Mouse (Mus musculus) cerebellum, postnatal 4 days (tissue): ENCODE data around the gene Sema3g.

ENCODE experiments used
- DNase-seq, 2 experiments: peaks; one replicate each; pipeline ENCODE4 v3.0.0; 2022; ENCODE audit warnings: low spot score in 2 of 2, mixed read lengths in 1 of 2

Sema3g gene

GRCm38 (mm10) chr14:31232404-31233069 lies 14.9 kb downstream of the Sema3g start:
- DNase-seq, result no peak

- DNase-seq, result no peak
Observed at GRCm38 (mm10) chr14:31233070-31233995, 15.7 kb downstream of the Sema3g start.

GRCm38 (mm10) chr14:31233996-31234591 lies 16.4 kb downstream of the Sema3g start:
- peak; percentile 80 to 88 for DNase-seq

DNA sequence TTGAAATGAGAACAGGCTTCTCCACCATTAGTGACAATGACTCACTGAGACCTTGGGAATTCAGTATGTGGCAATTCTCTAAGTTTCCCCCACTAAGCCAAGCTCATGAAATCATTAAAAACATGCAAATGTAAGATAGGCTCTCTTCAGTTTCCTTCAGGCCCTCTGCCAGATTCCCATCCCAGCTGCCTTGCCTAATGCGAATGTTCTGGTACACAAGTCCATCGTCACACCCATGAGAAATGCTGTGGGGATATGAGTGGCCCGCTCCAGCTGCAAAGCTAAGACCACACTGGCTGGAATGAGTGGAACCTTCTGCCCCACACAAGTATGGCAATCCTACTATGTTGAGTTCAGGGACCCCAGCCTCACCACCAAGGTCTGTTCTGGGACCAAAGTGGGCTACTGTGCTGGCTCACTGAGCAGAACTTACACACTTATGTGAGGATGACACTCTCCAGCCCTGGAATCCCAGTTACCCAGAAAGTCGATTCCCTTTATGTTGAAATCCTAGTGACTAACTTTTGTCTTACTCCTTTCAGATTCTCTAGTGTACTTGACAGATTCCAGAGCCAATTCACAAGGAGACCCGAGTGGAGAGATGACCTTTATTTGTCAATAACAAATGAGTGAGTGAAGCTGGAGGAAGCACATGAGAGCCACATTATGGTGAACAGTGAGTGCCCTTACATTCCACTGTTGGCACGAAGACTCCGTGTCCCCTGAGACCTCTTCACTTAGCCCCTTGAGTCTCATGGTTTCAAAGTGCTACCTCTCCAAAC lies 19.6 kb downstream of the Sema3g start:
- DNase-seq, result no peak

DNA sequence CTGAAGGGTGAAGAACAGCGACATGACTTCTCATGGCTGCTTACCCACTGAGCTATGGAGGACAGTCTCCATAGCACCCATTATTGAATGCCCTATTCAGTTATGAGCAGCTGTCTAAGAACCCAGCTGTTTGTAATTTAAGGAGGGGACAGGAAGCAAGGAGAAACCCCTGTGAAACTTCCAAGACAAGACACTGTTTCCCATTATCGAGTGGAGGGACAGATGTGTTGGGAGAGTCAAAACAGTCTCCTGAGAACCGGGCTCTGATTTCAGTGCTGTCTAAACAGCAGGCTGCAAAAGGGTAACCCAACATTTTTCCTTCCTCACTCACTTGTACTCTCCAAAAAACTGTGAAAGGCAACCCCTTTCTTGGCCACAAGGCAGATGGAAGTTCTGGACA lies 22.9 kb downstream of the Sema3g start:
- no peak for DNase-seq

- DNase-seq, result no peak
Observed at GRCm38 (mm10) chr14:31244777-31245176, 27.1 kb downstream of the Sema3g start.

- DNase-seq, result no peak
Observed at GRCm38 (mm10) chr14:31245946-31246345, 28.3 kb downstream of the Sema3g start.

GRCm38 (mm10) chr14:31248396-31248795 lies 30.7 kb downstream of the Sema3g start:
- no peak for DNase-seq

- no peak for DNase-seq
Observed at GRCm38 (mm10) chr14:31250222-31251083, 32.8 kb downstream of the Sema3g start.

GRCm38 (mm10) chr14:31251084-31251604 lies 33.5 kb downstream of the Sema3g start, which contains the start of the genes Phf7 and Bap1:
Gene Phf7 (minus strand): TSS chr14:31251317.
Gene Bap1 (plus strand): TSS chr14:31251450.
- DNase-seq, result peak; percentile 99

DNA sequence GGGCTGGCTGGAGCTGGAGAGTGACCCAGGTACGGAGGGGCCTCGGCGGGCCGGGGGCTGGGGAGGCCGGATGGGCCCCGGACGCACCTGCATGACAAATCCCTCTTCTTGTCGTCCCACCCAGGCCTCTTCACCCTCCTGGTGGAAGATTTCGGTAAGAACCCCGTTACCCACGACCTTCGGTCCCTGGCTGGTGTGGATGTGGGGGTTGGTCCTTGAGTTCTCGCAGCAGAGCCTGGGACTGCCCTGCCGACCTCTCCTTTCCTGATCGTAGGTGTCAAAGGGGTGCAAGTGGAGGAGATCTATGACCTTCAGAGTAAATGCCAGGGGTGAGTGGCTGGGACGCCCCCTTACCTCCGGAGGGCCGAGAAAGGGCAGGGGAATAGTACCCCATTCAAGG lies 34.0 kb downstream of the Sema3g start:
- DNase-seq, result no peak

DNA sequence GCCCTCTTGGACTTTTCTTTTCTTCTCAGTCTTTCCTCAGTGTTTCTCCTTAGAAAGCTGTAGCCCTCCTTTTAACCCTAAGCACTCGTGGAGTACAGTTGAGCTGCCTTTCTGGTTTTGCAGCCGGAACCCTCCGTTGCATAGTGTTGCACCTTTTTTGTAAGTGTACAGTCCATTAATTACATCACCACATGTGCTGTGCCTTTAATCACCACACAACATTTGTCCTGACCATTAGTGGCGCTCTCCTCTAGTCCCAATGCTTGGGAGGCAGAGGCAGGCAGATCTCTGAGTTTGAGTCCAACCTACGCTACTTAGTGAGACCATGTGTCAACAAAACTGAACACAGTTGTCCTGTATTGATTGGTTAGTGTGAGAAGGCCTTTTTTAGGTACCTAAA lies 34.4 kb downstream of the Sema3g start:
- DNase-seq, result no peak

GRCm38 (mm10) chr14:31258476-31259050 lies 40.9 kb downstream of the Sema3g start:
- no peak for DNase-seq

DNA sequence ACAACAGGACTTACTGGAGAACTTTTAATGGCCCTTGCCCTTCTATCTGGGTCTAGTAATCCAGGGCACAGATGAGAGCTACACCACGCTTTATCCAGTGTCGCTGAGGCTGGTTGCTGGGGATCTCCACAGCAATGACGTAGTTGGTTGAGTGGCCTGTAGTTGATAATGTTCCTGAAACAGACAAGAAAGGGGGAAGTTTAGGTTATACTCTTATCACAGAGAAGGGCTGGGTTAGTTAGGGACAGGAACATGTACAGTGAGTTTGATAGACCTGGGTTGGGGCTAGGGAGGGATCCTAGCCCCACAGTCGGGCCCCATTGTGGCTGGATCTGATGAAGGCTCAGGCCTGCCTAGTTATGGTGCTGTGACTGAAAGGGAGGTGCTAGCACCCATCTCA lies 42.7 kb downstream of the Sema3g start:
- DNase-seq, result no peak

DNA sequence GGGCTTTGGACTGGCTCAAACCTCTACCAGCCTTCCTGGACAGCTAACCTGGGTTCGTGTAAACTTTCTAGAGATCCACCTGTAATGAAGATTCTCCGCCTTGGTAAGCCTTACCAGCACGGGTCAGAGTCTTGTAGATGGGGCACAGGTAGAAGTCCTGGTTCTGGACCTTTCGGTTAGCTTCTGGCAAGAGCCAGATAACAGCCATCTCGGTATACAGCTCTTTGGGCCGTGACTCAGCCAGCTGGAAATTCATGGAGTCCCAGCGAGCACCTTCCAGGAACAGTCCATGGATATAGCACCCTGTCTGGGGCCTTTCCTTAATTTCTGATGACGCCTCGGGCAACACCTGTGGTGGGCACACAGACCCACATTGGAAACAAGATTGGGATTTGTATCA lies 43.3 kb downstream of the Sema3g start:
- DNase-seq, result no peak

DNA sequence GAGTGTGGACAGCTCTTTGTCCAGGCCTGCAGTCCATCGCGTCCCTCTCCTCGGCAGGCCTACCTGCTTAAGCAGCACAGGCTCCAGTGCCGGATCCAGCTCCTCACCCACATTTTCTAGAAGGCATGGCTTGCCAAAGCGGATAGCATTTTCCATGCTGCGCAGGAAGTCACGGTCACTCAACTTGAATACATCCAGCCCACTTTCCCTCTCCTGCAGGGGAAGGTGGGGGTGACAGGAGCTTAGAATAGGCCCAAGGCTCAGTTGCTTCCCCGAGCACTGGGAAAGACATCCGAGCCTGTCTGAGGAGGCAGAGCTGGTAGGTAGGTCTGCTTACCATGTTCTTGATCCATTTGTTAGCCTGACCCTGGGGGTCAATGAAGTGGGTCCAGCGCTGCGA lies 50.0 kb downstream of the Sema3g start:
- DNase-seq, result no peak

GRCm38 (mm10) chr14:31268301-31269001 lies 50.8 kb downstream of the Sema3g start:
- peak in 1 of 2 experiments; percentile 17 for DNase-seq

DNA sequence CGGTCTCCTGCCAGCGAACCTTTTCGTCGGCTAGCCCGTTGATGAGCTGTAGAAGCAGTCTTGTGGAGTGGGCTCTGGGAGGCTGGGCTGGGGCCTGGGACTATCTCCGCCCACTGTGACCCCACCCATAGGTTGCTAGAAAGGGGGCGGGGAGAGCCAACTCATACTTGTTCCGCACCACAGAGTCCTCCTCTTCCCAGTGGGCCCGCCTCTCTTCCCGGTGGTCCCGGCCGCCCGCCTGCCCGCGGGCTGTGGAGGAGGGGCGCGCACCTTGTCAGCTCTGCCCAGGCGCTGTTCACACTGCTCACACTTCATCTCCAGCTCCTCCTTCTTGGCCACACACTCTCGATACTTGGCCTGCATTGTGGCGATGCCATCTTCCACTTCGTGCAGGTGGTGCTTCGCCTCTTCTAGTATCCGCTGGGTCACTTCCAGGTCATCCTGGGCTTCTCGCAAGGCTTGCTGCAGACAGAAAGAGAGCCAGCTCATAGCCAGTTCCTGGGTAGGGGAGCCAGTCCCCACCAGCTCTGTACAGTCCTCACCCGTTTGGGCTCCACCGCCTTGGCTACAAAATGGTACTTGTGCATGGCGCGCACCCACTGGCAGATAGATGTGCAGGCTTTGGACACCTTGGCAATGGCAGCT lies 51.9 kb downstream of the Sema3g start:
- DNase-seq, result peak in 1 of 2 experiments; percentile 42

- DNase-seq, result no peak
Observed at GRCm38 (mm10) chr14:31271121-31271520, 53.5 kb downstream of the Sema3g start.
